Mouse (Mus musculus): Measurements from ENCODE around the gene Tsc1.

The Tsc1 gene

GRCm38 (mm10) chr2:28640461-28641424 is at the start of gene Tsc1:
TSS of gene Tsc1 (plus strand) at chr2:28641228.
- peak; percentile 92 for DNase-seq (ENCODE audit: low read depth, low spot score)

GRCm38 (mm10) chr2:28591479-28591878 is 49.5 kb upstream of the Tsc1 start:
- DNase-seq (ENCODE audit: low read depth, low spot score), result no peak

- no peak for DNase-seq (ENCODE audit: low read depth, low spot score)
Measured at GRCm38 (mm10) chr2:28592809-28593208, 48.2 kb upstream of the Tsc1 start.

DNA sequence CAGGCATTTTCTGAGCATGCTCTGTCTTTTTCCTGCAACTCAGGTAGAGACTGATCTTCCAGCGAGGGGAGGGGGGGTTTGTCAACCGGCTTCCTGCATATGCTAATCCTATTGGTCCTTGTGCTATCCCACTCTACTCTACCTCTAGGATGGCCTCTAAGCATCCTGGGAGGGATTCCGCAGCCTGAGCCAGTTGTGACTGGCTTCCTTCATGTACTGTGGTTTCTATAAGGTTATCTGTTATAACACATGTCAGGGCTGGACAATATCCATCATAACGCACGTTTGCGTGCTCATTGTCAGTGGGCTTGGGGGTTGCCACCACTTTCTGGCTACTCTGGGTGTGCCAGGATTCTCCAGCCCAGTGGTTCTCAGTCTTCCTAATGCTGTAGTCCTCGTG is 45.0 kb upstream of the Tsc1 start:
- no peak for DNase-seq (ENCODE audit: low read depth, low spot score)

DNA sequence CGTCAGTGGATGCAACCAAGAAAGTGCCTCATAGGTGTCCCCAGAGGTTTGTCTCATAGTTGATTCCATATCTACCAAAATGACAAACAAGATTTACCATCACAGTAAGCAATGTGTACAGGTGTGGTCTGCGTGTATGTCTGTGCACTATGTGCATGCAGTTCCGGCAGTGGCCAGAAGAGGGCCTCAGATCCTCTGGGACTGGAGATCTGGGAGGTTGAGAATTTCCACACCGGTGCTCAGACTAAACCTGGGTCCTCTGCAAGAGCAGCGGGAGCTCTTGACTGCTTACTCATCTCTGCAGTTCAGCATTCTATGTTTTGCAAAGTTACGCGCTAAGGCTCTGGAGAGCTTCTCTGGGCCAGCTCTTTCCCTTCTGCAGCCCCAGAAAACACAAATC is 44.0 kb upstream of the Tsc1 start:
- no peak for DNase-seq (ENCODE audit: low read depth, low spot score)

DNA sequence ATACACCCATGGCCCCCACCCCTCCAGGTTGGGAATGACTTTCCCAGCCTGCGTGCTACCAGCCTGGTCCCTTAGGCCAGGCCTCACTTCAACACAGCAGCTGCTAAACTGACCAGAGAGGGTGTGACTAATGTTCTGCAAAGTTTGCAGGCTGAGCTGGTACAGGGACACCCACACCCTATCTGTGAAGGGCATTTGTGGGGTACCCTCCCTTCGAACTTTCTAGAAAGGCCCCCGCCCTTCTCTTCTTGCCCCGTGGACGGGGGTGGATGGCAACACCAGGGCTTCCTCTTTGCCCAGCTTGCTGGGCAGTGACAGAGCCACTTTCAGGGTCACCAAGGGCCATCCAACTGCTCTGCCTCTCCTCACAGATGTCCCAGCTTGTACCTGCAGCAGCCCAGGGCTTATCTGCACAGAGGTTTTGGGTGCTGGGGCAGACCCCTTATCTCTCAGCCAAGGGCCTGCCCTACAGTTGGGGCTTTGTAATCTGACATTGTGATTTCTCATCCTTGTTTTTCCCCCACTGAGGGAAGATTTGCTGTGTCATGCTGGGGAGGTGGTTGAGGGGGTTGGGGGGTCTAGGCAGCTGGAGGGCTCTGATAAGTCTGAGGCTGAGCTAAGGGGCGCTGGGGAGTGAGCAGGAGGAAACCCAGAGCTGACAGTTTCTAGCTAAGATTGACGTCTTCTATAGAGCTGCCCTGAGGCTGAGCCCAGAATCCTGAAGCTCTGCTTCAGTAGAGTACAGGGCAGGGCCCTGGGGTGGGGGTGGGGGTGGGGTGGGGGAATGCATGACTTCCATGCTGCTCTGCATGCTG is 43.1 kb upstream of the Tsc1 start:
- no peak for DNase-seq (ENCODE audit: low read depth, low spot score)

DNA sequence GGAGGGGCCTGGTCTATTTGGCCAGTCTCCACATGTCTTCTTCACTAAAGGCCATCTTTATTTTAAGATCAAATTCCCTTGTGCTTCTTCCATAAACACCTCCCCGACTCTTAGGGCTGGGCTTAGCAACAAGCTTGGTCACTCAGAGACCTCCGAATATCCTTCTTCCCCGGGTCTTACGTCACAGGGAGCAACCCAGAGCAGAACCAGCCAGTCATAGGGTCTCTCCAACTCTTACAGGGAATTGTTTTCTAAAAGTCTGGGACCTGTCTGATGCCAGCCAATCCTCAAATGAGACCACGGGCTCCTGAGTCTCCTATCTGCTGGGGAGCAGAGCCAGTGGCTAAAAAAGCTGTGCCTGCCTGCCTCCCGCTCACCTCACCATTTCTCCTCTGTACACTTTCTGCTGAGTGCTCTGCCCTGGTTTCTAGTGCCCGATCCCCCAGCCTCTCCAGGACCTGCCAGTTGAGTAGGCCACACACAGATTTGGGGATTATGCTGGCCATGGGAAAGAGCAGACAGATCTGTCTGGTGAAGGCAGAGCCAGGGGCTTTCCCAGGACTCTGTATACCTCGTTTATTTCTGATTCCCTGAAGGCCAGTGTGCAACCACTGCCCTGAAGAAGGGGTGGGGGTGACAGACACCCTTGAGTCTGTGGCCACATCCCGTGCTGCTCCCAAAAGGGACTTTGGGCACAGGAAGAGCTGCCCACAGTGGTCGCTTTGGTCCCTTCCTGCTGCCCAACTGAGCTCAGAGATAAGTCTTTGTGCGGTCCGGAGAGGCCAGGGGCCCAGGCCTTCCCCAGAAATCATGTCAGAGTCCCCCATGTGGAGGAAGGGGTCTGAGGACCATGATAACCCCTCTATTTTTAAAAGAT is 42.1 kb upstream of the Tsc1 start:
- no peak for DNase-seq (ENCODE audit: low read depth, low spot score)

GRCm38 (mm10) chr2:28599569-28599900 is 41.5 kb upstream of the Tsc1 start:
- no peak for DNase-seq (ENCODE audit: low read depth, low spot score)

GRCm38 (mm10) chr2:28601720-28602590 is 39.1 kb upstream of the Tsc1 start:
- no peak for DNase-seq (ENCODE audit: low read depth, low spot score)

GRCm38 (mm10) chr2:28603542-28603941 is 37.5 kb upstream of the Tsc1 start:
- DNase-seq (ENCODE audit: low read depth, low spot score), result no peak

DNA sequence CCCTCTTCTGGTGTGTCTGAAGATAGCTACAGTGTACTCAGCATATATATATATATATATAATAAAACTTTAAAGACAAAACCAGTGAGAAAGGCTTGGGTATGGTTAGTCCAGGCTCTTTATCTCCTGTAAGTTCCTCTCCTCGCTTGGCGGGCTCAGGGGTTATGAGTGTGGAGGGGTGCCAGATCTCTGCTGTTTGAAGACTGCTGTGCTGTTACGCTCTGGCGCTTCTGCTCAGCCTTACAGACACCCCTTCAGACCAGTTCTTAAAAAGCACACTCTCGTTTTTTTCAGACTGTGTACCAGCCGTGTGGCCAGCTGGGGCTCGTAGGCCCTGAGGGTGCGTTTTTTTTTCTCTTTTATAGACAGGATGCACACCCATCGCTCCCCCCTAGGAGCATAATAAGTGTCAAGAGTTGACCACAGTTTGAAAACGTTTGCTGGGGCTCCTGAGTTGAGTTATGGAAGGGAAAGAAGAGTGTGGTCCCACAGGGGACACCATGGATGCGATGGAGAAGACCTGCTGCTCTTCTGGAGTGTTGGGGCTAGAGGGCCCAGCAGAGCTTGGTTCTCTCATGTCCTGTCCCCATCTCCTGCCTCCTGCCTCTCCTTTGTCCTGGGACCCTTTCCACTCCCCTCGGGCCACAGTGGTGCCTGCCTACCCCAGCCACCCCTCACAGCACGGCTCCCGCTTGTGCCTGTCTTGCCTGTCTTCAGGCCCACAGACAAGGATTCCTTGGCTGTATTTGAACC is 35.1 kb upstream of the Tsc1 start:
- DNase-seq (ENCODE audit: low read depth, low spot score), result no peak

DNA sequence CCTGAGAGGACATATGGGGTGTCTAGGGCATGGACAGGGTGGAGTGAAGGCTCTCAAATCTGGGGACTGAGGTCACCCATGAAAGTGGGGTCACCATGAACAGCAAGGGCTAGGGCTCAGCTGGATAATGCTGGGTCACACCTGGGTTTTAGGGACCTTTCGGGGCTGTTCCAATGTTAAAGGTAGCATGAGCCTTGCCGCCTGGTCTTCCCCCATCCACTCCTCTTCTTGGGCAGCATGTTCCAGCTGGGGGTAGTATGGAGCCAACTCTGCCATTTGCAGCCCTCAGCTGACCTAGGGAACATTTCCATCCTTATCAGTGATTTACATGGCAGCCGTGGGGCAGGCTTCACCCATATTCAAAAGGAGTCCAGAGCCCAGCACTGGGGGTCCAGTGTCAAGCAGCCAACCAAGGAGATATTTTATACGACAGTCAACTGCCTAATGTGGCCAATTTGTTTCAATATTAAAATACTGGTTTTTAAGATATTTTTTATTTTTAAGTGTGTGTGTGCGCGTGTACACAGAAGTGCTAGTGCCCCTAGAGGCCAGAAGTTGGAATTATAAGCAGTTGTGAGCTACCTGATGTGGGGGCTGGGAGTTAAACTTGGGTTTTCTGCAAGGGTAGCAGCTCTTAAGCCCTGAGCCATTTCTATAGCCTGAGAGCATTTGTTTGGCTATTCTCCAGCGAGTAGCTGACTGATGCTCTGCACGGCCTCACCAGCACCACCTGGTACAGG is 34.3 kb upstream of the Tsc1 start:
- no peak for DNase-seq (ENCODE audit: low read depth, low spot score)

DNA sequence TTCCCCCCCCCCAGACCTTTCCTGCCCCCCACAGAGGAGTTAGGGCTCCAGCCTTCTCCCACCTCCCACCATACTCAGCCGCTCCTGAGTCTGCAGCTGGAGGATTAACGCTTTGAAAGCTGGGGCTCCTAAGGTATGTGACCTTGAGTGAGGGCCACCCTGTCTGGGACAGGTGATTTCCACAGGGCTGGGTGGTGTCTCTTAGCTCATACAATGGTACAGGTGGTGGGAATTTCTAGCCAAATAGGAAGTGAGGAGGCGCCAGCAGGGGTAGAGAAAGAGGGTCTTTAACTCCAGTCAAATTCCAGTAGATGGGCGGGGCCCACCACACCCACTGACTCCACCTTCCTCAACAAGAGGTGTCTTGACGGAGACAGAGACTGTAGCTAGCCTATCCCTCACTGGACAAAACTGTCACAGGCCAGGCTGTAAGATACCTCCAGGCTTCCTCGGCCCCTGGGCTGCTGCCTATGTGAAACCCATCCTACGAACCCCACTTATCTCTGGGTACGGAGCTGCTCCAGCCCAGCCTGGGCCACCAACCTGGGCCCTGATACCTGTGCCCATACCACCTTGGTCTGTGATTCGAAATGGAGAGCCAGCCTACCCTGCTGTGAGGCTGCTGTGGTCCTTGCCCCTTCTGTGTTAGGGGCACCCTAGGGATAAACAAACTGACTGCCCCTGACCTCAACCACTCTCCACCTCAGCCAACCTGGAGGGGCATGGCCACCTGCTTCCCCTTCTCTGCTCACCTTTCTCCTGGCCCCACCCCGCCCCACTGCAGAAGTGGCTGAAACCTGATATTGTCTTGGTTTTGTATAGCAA is 33.5 kb upstream of the Tsc1 start:
- no peak for DNase-seq (ENCODE audit: low read depth, low spot score)

GRCm38 (mm10) chr2:28609851-28610250 is 31.2 kb upstream of the Tsc1 start:
- no peak for DNase-seq (ENCODE audit: low read depth, low spot score)

- DNase-seq (ENCODE audit: low read depth, low spot score), result no peak
Measured at GRCm38 (mm10) chr2:28610716-28611406, 30.2 kb upstream of the Tsc1 start.

GRCm38 (mm10) chr2:28611407-28611787 is 29.6 kb upstream of the Tsc1 start:
- no peak for DNase-seq (ENCODE audit: low read depth, low spot score)

DNA sequence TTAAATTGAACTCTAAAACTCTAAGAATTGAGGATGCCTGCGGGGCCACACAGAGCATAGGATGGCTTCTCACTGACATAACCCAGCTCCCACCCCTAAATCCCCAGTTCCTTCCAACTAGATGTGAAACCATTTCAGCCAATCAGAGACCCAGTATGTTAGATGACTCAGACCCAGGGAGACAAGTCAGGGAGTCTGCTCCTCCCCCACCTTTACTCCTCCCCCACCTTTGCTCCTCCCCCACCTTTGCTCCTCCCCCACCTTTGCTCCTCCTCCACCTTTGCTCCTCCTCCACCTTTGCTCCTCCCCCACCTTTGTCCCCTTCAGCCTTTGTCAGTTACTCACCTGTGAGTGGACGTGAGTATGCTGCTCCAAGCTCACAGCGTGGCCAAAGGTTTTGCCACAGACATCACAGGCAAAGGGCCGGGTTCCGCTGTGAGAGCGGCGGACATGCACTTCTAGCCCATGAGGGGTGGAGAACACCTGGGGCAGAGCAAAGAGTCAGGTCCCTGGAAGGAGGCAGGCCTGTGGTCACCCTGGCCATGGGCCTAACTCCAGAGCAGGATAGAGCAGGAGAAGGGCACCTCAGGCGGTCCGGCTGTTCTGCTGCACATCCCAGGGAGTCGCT is 28.5 kb upstream of the Tsc1 start:
- DNase-seq (ENCODE audit: low read depth, low spot score), result no peak

Data from brain, embryonic 18.5 days (tissue).